Mouse (Mus musculus) thymus, adult 2 months (tissue): Measurements from ENCODE around the gene Cntnap5b. TPM values are rescaled to one million over a fixed set of nuclear protein-coding genes. Genes with fewer than 3 reads are reported as not detected.

Source experiments
- DNase-seq: peaks from one replicate; pipeline ENCODE4 v3.0.0; 2021
- H3K27ac ChIP-seq: fragments of 200-500 bp; 2 replicates; pipeline ENCODE4 v1.5.1; 2012; ENCODE audit warnings: low read length, control low read depth; ENCODE audit not compliant: control insufficient read depth, insufficient read depth
- H3K27me3 ChIP-seq: fragments of 200-500 bp; 2 replicates; pipeline ENCODE4 v1.6.1; 2012; ENCODE audit warnings: mild to moderate bottlenecking, low read length, moderate library complexity, mixed read lengths; ENCODE audit not compliant: control insufficient read depth, insufficient read depth
- H3K36me3 ChIP-seq: fragments of 200-500 bp; 2 replicates; pipeline ENCODE4 v1.6.1; 2012; ENCODE audit warnings: mild to moderate bottlenecking, low read length, moderate library complexity; ENCODE audit not compliant: control insufficient read depth, insufficient read depth
- H3K4me1 ChIP-seq: fragments of 200-500 bp; replicated peaks from 2 replicates; pipeline ENCODE4 v1.6.1; 2012; ENCODE audit warnings: low read length; ENCODE audit not compliant: control insufficient read depth, insufficient read depth
- H3K4me3 ChIP-seq: fragments of 200-500 bp; 2 replicates; pipeline ENCODE4 v1.5.1; 2012; ENCODE audit warnings: mild to moderate bottlenecking, low read length, control low read depth, moderate library complexity; ENCODE audit not compliant: control insufficient read depth, insufficient read depth
- CTCF ChIP-seq: fragments of 200-500 bp; IDR thresholded peaks from 2 replicates; pipeline ENCODE4 v1.5.1; 2012; ENCODE audit warnings: mild to moderate bottlenecking, control low read depth, low read length, moderate library complexity, borderline replicate concordance; ENCODE audit not compliant: control insufficient read depth, poor library complexity, insufficient read depth; ENCODE audit errors: extremely low read depth
- POLR2A ChIP-seq: fragments of 200-500 bp; IDR thresholded peaks from 2 replicates; pipeline ENCODE4 v1.6.1; 2012; ENCODE audit warnings: mild to moderate bottlenecking, low read length, control low read depth, moderate library complexity; ENCODE audit not compliant: control insufficient read depth, poor library complexity, insufficient read depth; ENCODE audit errors: extremely low read depth
- WGBS: fragments of 180-500 bp; shearing (Covaris S2); methylation state at CpG from one replicate; pipeline ENCODE4 v1.1.7; 2018; 5-methylcytosine and 5-hydroxymethylcytosine counted together
- polyA plus RNA-seq: library from polyadenylated mRNA; depleted of rRNA; stranded (reverse); fragments of >200 nt; gene quantifications from 2 replicates; pipeline ENCODE4 v1.2.3, GENCODE M21; 2012; rRNA removed

The Cntnap5b gene
- 0.04 TPM in 1 of 2 replicates, not detected in the other for polyA plus RNA-seq

- 32% methylated on average over 7 of the region's 7 CpGs for WGBS
- TF ChIP-seq CTCF (no peak), POLR2A (no peak)
- no peak for DNase-seq
- H3K36me3 ChIP-seq, result no peaks in the 10 kb centered on the region
- H3K4me3 ChIP-seq, result no peak within 1 kb of the TSS
- no peaks in the 10 kb centered on the region for H3K4me1 ChIP-seq
- H3K27me3 ChIP-seq, result no peaks in the 10 kb centered on the region
- H3K27ac ChIP-seq, result no peak within 1 kb of the TSS
Observed at GRCm38 (mm10) chr1:99772614-99773013, at the start of gene Cntnap5b. Gene Cntnap5b (plus strand): TSS chr1:99772765.

GRCm38 (mm10) chr1:99759996-99760395, 12.6 kb upstream of the Cntnap5b start:
- H3K4me1 ChIP-seq, result no peaks in the 10 kb centered on the region
- H3K4me3 ChIP-seq, result no peak overlapping the region
- no peak for TF ChIP-seq CTCF
- TF ChIP-seq POLR2A, result no peak
- no peak for DNase-seq
- WGBS, result 94% methylated on average over 1 of the region's 1 CpGs
- no peak overlapping the region for H3K27ac ChIP-seq
- H3K27me3 ChIP-seq, result no peaks in the 10 kb centered on the region
- H3K36me3 ChIP-seq, result no peaks in the 10 kb centered on the region

- no peak for DNase-seq
- no peaks in the 10 kb centered on the region for H3K4me1 ChIP-seq
- TF ChIP-seq CTCF, result no peak
- TF ChIP-seq POLR2A, result no peak
- no peaks in the 10 kb centered on the region for H3K36me3 ChIP-seq
- no peak overlapping the region for H3K27ac ChIP-seq
- no peak overlapping the region for H3K4me3 ChIP-seq
- WGBS, result 10% methylated on average over 19 of the region's 19 CpGs
- no peaks in the 10 kb centered on the region for H3K27me3 ChIP-seq
Observed at GRCm38 (mm10) chr1:99772183-99772582, 382 bp upstream of the Cntnap5b start.

DNA sequence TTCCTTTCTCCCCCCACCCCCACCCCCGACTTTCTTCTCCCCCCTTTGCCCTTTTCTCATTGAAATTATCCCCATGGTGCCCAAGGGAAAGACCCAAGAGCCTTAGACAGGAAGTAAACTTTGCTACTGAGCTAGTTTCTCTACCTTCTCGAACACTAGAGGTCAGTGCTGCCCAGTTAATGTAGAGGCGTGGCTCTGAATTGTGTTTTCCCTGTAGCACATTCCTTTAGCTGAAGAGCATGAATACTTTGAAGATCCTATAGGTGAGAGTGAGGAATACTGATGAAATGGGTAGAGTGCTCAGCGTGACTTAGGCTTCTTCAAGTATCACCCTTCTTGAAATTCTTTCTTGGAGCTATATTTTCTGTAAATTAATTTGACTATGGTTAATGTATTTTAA, 1.6 kb downstream of the Cntnap5b start:
- Histone ChIP-seq H3K27ac (no peak overlapping the region), H3K27me3 (no peaks in the 10 kb centered on the region), H3K36me3 (no peaks in the 10 kb centered on the region), H3K4me1 (no peaks in the 10 kb centered on the region), H3K4me3 (no peak overlapping the region)
- no peak for TF ChIP-seq POLR2A
- TF ChIP-seq CTCF, result no peak
- 12% methylated on average over 4 of the region's 4 CpGs for WGBS
- no peak for DNase-seq

GRCm38 (mm10) chr1:99813334-99814110, 41.0 kb downstream of the Cntnap5b start:
- no peaks in the 10 kb centered on the region for H3K27me3 ChIP-seq
- no peak for DNase-seq
- no peak for TF ChIP-seq POLR2A
- no peak for TF ChIP-seq CTCF
- H3K4me3 ChIP-seq, result no peak overlapping the region
- H3K36me3 ChIP-seq, result no peaks in the 10 kb centered on the region
- no peaks in the 10 kb centered on the region for H3K4me1 ChIP-seq
- H3K27ac ChIP-seq, result no peak overlapping the region
- 89% methylated on average over 6 of the region's 6 CpGs for WGBS

DNA sequence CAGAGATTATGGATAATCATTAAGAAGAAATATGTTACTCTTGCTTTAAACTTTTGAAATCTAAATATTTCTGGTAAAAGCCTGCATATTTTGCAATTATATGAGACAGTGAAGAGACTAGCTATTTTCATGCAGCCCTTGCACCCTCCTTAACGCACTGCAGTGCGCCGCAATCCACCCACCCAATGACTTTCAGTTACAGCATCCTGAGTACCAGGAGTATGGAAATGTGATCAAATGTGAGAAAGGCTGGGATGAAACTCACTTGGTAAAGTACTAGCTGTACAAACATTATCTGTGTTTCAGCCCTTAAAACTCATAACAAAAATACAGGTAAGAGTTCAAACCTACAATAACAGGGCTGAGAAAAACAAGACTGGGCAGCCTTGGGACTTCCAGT, 99.8 kb downstream of the Cntnap5b start:
- H3K27me3 ChIP-seq, result no peaks in the 10 kb centered on the region
- 95% methylated on average over 3 of the region's 3 CpGs for WGBS
- no peak overlapping the region for H3K4me3 ChIP-seq
- H3K36me3 ChIP-seq, result no peaks in the 10 kb centered on the region
- H3K4me1 ChIP-seq, result no peaks in the 10 kb centered on the region
- TF ChIP-seq CTCF (no peak), POLR2A (no peak)
- DNase-seq, result no peak
- no peak overlapping the region for H3K27ac ChIP-seq
